Mouse (Mus musculus) ovary, postnatal 10 days (tissue): Measurements from ENCODE around the gene Dpm2.

Source experiments
- DNase-seq: peaks from one replicate; pipeline ENCODE4 v3.0.0; 2022; ENCODE audit warnings: low spot score

Dpm2 gene

GRCm38 (mm10) chr2:32612274-32612673 is 41.6 kb downstream of the Dpm2 start:
- no peak for DNase-seq

GRCm38 (mm10) chr2:32617109-32617508 is 46.5 kb downstream of the Dpm2 start:
- no peak for DNase-seq

GRCm38 (mm10) chr2:32617601-32618000 is 46.9 kb downstream of the Dpm2 start:
- DNase-seq: no peak

- no peak for DNase-seq
Measured at GRCm38 (mm10) chr2:32618051-32618450, 47.4 kb downstream of the Dpm2 start.

- no peak for DNase-seq
Measured at GRCm38 (mm10) chr2:32620682-32621516, 50.2 kb downstream of the Dpm2 start.

- DNase-seq: no peak
Measured at GRCm38 (mm10) chr2:32621517-32621859, 50.8 kb downstream of the Dpm2 start, which contains the start of gene Ak1. TSS of gene Ak1 (plus strand) at chr2:32621758.
